Mouse (Mus musculus) right cerebral cortex, postnatal 25 days (tissue): Measurements from ENCODE around the gene Rps12-ps3.

Source experiments
- DNase-seq: peaks from one replicate; pipeline ENCODE4 v3.0.0; 2022

Gene Rps12-ps3

DNA sequence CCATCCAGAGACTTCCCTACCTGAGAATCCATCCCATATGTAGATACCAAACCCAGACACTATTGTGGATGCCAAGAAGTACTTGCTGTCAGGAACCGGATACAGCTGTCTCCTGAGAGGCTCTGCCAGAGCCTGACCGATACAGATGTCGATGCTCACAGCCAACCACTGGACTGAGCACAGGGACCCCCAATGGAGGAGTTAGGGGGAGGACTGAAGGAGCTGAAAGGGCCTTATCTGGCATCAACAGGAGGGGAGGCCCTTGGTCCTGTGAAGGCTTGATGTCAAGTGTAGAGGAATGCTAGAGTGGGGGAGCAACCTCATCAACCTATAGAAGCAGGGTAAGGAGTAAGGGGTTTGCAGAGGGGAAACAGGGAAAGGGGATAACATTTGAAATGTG is 30.7 kb downstream of the Rps12-ps3 start:
- no peak for DNase-seq

DNA sequence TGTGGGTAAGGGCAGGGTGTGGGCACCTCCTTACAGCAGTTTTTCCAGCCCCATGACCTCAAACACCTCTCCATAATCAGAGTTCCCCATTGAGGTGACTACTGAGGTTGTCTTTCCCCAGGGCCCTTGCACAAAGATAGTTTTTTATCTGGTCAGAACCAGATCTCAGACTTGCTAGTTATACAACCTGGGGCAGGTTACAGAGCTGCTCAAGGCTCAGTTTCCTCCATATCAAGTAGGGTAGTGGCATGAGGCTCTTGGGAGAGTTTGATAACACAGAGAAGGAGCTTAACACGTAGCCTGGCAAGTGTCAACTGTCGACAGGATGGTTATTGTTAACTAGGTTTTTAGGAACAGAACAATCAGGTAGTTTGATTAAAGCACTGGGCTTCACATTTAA is 32.8 kb downstream of the Rps12-ps3 start:
- no peak for DNase-seq

DNA sequence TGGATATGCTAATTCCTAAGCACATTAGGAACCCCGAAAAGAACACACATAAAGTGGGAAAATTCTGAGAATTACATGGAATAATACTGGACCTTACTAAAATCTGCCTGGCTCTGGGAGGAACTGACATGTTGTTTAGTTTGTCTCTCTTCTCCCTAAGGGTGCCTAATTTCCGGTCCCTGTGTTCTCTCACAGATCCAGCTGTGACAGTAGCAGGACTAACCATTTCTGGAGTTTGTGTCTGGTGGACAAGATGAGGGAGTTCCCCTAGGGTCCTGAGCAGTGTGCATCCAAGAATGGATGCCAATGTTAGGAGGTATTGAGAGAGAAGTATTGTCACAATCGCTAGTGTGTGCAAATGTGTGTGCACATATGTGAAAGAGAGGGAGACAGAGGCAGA is 34.3 kb downstream of the Rps12-ps3 start:
- no peak for DNase-seq

DNA sequence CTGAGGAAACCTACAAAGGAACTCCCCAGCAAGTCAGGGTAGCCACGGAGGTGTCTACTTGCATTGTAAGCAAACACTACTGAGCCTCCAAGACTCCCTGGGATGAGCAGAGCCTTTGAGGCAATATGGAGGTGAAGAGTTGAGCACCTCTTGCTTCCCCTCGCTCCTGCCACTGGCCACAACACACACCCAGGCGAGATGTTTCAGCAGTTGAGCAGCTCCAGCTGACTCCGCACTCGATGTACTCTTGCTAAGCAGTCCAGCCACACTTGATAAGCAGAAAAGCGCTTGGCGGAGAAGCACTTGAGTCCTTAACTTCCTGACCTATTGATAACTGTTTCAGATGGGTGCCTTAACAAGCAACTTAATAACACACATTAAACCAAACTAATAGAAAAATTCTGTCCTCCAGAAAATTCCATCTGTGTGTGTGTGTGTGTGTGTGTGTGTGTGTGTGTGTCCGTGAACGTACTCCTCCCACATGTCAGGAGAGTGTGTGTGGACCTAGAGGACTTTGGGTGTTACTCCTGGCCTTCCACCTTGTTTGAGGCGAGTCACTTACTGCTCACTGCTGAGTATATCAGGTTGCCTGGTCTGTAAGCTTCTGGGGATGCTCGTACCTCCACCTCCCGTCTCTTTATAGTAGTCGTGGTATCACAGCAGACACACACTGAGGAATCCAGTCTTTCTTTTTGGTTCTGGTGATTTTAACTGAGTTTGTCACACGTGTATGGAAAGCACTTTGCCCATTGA is 34.9 kb downstream of the Rps12-ps3 start:
- no peak for DNase-seq

DNA sequence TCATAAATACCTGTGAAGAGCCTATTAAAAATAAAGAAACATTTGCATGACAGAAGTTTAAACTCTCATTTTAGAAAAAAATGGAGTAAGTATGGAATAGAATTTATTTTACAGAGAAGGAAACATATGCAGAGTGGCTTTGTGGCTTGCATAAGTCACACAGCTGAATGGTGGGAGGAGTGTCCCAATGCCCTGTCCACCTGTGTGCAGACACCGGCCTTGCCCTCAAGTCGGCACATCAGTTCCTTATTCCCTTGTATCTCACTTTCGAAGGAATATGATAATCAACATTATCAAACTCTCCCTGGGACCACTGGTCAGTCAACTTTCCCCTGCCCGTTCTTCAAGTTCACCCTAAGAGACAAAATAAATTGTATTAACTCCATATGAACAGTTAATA is 35.8 kb downstream of the Rps12-ps3 start:
- DNase-seq = no peak

DNA sequence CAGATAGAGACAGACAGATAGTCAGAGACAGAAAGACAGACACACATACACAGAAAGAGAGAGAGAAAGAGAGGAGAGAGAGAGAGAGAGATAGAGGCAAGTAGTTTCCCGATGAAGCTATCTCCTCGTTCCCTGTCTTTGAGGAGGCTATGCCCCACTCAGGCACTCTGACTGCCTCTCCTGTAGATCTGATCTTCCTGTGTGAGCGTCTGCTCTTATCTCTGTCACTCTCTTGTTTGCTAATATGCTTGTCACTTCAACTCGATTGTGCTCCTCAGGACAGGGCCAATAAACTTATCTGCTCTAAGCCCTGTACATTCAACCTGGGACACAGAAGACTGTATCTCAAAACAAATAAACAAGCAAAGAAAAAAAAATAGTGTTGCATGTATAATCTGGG is 37.1 kb downstream of the Rps12-ps3 start:
- DNase-seq = no peak

DNA sequence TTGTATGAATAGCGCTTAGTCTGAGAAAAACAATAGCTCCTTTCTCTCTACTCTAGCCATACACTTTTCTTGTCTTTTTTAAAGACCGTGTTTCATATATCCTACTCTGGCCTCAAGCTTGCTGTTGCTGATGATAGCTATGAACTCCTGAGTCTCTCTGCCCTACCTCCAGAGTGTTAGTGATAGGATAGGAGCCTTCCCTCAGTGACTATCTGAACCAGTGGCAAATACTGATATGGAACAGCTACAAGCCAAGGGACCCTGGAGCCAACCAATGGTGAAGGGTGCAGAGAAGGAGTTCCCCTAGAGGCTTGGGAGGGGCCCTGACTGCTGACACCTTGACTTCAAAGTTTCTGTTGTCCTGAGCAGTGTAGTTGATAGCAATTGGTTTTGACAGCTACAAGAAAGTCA is 38.4 kb downstream of the Rps12-ps3 start:
- DNase-seq = no peak

DNA sequence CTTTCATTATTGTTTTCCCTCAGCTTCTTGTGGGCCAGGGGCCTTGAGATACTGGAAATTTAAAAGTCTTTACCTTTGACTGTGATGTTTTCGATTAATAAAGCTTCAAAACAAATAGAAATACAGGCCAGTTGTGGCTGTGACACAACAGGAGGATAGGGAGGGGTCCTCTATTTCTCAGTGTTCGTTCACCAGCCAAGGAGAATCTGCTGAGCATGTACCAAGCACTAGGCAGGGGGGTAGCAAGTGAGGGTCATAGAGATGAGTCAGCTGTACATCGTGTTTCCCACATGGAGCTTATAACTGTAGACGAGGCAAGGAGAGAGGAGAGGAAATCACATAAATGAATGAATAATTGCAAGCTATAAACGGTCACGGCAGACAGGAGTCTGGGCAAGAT is 40.6 kb downstream of the Rps12-ps3 start:
- no peak for DNase-seq

DNA sequence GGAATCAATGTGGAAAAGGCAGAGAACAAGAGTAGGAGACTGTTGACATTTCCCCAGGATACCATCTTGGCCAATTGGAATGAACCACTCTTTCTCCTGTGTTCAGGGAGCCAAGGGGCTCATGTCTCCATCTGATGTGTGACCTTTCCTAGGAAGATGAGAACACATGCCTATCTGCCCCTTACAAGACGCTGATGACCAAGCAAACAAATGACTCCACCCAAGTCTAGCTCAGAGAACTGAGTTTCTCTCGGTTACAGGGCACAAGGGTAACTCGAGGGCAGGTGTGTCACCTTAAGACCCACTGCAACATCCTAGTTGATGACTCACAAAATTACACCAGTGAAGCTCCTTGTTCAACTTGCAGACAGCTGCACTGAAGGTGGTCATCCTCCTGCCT is 41.6 kb downstream of the Rps12-ps3 start:
- no peak for DNase-seq

DNA sequence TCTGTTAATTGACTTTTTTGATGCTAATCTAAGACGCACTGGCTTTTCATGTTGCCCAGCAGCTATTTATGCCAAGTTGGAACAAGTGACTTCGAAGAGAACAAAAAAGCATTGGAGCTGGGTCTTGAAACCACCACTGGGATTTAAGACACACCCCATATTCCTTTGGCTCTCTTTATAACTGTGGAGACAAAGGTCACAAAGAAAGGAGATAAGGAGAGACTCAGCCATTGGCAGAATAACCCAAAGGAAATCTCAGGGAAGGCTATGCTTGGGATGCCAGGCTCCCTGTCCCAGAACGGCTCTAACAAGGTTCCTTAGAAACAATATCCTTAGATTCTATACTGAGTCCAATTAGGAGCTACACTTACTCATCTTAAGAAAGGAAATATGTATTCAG is 44.6 kb downstream of the Rps12-ps3 start:
- DNase-seq = no peak

DNA sequence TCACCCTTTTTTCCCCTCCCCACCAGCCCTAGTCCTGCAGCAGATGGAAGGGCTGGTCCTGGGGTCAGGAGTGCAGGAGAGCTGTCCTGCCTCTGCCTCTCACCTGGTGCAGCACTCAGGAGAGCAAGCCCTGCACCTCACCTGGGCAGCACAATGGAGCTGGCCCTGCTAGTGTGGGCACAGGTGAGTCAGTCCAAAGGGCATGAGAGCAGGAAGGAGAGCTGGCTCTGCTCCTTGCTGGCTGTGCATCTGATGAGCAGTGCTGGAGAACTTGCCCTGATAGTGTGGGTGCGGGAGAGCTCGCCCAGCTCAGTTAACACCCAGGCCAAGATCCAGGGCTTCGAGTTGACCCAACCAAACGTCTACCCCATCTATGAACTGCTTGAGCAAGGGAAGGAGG is 45.8 kb downstream of the Rps12-ps3 start:
- no peak for DNase-seq

DNA sequence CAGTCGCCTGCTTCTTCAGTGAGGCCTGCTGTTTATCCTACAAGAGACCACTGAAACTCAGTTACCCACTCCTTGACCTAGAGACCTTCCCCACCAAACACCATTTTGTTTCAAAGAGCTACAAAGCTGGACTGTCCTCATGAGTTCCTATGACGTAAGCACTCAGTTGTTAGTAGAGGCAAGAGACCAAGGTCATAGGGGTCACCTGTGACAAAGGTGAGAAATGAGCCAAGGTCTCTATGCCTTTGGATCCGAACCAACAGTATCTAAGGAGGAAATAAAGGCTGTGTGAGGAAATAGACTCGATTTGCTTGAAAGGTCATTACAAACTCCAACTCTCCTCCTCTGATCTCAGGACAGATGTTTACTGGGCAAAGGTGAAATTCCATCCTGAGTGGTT is 48.9 kb downstream of the Rps12-ps3 start:
- no peak for DNase-seq
